Mouse (Mus musculus): Measurements from ENCODE around the gene Olfr548-ps1.
"Not testable (repeated sequence)": the region's sequence is repeated elsewhere in the genome, so short reads cannot be mapped to it uniquely, and the experiment has no call there.

Olfr548-ps1 gene

GRCm38 (mm10) chr7:102540596-102540995, at the start of gene Olfr548-ps1:
Gene Olfr548-ps1 (plus strand): TSS chr7:102540896.
- no peak for DNase-seq (ENCODE audit: low read depth, low spot score)

DNA sequence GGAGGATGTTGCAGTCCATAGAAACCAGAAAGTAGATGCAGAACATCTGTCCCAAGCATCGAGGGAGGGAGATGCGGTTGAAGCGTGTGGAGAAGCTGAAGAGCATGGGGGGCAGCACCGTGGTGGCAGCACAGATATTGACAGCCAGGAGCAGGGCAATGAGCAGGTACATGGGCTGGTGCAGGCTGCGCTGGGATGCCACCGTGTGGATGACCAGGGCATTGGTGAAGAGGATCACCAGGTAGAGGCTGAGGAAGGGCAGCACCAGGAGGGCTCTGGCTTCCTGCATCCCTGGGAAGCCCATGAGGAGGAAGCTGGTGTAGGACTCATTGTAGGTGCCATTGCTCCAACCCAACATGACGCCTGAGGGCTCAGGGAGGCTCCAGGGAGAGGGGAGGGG, 46.3 kb upstream of the Olfr548-ps1 start:
- DNase-seq (ENCODE audit: low read depth, low spot score), result not testable (repeated sequence)

DNA sequence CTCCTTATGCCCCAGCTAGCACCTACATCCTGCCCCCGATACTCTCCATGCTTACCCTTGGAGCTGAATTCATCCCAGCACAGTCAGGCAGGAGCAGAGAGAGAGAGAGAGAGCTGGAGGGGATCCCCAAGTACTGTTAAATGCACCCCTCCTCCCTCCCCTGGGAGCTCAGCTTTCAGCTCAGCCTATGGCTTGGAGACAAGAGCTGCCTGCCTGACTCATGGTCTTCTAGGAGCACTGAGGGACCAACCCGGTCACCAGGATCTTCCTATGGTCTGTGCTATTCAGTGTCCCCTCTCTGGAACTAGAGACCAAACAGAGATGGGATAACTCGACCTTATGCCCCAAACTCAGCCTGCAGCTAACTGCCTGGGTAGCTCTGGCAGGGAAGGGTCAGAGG, 41.2 kb upstream of the Olfr548-ps1 start, which contains the start of gene Olfr545:
Olfr545 (minus strand) TSS at position 101 of the 400 bp plus-strand sequence.
- no peak for DNase-seq (ENCODE audit: low read depth, low spot score)

DNA sequence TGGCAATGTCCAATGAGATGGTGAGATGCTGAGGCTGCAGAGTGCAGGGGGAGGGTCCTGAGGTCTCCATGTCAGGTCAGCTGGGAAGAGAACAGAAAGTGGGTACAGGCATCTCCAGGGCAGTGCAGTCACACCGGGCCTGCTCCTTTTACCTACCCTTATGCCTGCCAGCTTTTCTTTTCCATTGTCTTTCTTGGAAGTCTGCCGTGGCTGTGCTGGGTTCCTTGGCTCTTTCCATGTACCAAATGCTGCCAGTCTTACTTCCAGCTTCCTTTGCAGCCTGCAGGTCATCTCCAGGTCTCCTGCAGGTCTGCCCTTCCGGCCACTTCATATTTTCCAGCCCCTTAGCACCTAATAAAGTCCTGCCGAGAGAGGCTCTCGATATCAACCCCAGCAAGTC, 38.7 kb upstream of the Olfr548-ps1 start:
- no peak for DNase-seq (ENCODE audit: low read depth, low spot score)

DNA sequence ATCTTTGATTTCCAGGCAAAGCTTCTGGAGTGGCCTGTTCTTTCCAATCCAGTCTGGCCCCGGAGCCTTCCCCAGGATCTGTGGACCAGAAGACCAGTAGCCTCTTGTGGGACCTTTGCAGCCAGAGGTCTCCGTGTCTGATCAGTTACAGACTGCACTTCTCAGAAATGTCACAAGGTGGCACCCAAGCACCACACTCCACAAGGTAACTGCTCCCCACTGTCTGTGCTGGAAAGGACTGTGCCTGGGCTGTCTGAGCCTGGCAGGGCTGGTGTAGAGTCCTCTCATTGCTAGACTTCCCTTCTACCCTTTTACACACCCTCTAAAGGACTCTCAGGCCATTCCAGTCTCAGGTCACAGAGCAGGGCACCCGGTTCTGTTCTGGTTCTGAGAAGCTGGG, 33.8 kb upstream of the Olfr548-ps1 start:
- peak; percentile 30 for DNase-seq (ENCODE audit: low read depth, low spot score)

GRCm38 (mm10) chr7:102508066-102508465, 32.6 kb upstream of the Olfr548-ps1 start:
- no peak for DNase-seq (ENCODE audit: low read depth, low spot score)

- no peak for DNase-seq (ENCODE audit: low read depth, low spot score)
Observed at GRCm38 (mm10) chr7:102508666-102509065, 32.0 kb upstream of the Olfr548-ps1 start.

DNA sequence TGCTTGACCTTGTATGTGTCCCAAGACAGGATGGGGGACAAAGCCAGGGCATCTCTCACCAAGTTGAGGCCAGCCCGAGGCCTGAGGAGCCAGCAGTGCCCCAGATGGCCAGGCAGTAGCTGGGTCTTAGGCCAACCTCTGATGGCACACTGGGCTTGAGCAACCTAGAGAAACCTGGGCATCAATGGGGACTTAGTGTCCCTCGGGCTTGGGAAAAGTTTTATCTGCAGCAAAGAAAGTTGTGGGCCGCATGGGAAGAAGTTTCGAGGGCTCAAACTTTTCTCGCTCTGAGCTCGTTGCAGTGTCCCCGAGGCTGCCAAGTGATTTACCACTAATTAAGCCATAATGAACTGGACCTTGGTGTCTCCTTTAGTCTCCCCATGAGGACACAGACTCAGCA, 31.0 kb upstream of the Olfr548-ps1 start:
- no peak for DNase-seq (ENCODE audit: low read depth, low spot score)

GRCm38 (mm10) chr7:102511927-102512326, 28.8 kb upstream of the Olfr548-ps1 start:
- DNase-seq (ENCODE audit: low read depth, low spot score), result no peak

DNA sequence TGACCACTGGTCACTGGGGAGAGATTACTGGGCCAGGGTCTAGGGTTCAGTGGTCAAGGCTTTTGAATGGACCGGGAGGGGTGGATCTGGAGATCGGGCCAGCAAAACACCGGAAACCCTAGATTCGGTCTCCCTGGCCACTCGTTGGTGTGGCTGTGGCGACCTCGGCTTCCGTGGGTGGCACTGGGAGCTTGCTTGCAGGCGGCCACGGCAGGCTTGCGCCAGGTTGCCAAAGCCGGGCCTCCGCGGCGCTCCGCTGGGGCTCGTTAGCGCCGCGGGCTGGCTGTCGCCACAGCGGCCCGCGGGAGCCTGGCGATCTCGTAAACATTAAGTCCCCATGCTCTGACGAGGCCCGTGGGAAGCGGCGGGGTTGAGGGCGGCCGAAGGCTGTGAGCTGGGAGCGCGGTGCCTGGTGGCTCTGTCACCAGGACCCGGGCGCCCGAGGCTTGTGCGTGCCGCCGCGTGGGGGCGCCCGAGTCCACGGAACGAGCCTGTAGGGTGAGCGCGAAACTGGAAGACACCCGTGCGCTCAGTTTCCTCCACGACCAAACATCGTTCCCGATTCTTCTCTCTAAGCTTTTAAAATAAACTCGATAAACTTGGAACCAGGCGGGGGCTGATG, 27.8 kb upstream of the Olfr548-ps1 start:
- DNase-seq (ENCODE audit: low read depth, low spot score), result peak; percentile 36

DNA sequence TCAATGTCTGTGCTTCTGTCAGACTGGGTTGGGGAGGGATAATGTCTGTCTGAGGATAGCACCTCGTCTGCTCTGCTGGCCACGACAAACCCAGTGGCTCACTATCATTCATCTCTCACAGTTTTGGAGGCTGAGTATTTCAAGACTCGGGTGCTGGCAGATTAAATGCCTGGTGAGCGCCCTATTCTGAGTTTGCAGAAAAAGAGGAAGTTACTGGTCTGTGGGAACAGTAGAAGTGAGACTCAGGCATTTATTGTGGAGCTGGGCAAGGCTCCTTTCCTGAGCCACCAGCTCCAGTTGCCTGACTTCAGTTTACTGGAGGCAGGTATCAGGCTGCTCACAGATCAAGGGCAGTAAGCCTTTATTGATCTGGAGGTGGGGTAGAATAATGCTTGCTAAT, 26.6 kb upstream of the Olfr548-ps1 start:
- DNase-seq (ENCODE audit: low read depth, low spot score), result no peak

GRCm38 (mm10) chr7:102516261-102517050, 24.2 kb upstream of the Olfr548-ps1 start:
- DNase-seq (ENCODE audit: low read depth, low spot score), result no peak

- no peak for DNase-seq (ENCODE audit: low read depth, low spot score)
Observed at GRCm38 (mm10) chr7:102517051-102517335, 23.7 kb upstream of the Olfr548-ps1 start.

DNA sequence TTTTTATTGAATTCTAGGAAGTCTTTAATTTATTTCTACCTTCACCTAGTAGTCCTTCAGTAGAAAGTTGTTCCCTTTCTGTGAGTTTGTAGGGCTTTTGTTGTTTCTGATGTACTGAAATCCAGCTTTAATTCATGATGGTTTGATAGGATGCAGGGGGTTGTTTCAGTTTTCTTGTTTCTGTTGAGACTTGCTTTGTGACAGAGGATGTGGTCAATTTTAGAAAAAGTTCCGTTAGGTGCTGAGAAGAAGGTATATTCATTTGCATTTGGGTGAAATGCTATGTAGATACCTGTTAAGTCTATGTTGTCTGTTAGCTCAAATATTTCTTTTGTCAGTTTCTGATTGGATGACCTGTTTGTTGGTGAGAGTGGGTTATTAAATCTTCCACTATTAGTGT, 11.6 kb upstream of the Olfr548-ps1 start:
- DNase-seq (ENCODE audit: low read depth, low spot score), result no peak

GRCm38 (mm10) chr7:102534449-102534848, 6.2 kb upstream of the Olfr548-ps1 start, which contains the start of gene Olfr547:
Gene Olfr547 (plus strand): TSS chr7:102534749.
- no peak for DNase-seq (ENCODE audit: low read depth, low spot score)

DNA sequence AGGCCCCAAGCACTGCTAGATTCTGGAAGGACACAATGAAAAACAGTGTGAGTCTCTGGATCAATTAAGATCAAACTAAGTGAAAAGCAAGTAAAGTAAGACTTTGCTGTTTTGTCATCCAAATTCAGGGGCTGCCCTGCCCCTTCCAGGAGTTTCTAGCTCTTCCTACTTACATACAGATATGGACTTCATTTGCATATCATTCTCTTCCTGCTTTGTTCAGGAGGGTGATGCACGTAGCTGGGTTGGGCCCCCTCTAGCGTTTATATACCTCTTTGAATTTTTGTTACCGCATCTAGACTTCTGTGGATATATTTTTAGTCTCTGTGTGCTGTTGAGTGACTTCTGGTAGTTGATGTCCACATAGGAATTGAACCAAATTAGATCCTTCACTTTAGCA, 555 bp downstream of the Olfr548-ps1 start:
- no peak for DNase-seq (ENCODE audit: low read depth, low spot score)

GRCm38 (mm10) chr7:102549570-102549969, 8.9 kb downstream of the Olfr548-ps1 start, which contains the start of gene Olfr549:
Gene Olfr549 (plus strand): TSS chr7:102549870.
- DNase-seq (ENCODE audit: low read depth, low spot score), result no peak

GRCm38 (mm10) chr7:102553279-102553678, 12.6 kb downstream of the Olfr548-ps1 start:
- DNase-seq (ENCODE audit: low read depth, low spot score), result no peak

DNA sequence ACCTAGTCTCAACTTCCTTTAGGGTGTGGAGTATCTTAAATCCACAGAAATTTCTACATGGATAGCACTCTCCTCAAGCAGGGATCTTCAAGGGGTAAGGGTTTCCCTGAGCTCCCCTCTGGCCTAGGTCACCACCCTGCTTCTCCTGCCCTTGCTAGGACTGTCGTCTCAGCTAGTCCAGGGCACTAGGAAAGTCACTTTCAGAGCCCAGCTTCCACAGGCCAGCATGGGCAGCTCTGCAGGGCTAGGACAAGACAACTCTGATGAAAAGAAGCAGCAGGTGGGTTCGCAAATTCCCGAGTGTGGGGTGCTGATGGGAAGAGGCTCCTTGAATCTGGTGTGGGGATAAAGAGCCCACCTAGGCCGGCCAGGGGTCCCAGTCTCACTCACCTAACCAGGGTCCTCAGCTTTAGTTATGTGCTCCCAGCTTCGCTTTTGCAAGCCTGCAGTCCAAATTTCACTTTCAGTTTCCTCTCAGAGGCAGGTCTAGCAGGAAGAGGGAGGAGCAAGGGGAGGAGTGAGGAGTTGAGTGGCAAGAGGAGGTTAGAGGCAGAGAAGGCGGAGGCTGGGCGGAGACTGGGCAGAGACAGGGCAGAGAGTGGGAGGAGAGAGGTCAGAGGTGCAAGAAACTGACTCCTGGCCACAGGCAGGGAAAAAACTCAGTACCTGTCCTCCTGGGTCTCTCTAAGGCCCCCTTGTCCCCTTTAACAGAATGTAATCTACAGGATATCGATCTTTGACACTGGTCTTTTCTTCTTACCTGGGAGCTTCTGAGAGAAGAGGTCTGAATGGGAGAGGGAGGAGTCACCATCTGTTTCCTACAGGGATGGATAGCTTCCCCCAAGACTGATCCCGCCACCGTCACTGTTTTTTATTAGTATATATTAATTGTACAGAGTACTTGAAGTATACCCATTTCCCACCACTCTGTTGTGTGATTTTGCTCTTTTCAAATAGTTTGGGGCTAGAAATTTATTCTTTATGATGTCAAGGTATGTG, 24.6 kb downstream of the Olfr548-ps1 start, which contains the start of gene Trim21:
Trim21 (minus strand) TSS at position 488 of the 999 bp plus-strand sequence.
- peak; percentile 3 for DNase-seq (ENCODE audit: low read depth, low spot score)

- DNase-seq (ENCODE audit: low read depth, low spot score), result no peak
Observed at GRCm38 (mm10) chr7:102566219-102566618, 25.5 kb downstream of the Olfr548-ps1 start.

DNA sequence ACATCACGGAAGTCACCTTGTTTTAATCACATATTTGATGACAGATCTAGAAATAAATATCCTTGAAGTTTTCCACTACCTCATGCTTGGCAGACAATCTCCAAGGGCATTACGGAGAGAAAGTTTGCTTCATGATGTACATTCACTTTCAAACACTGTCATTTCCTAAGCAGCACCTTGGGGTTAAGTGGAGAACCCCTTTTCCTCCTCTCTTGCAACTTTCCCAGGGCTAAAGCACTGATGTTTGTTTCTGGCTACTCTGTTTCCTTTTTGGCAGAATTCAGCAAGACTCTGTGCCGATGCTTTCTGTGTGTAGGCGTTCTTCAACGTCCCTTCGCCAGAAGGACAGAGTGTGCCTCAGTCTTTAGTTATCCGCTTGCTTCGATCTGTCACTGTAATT, 30.4 kb downstream of the Olfr548-ps1 start, which contains the start of gene Olfr550:
Olfr550 (plus strand) TSS at position 301 of the 400 bp plus-strand sequence.
- no peak for DNase-seq (ENCODE audit: low read depth, low spot score)

Data from brain, embryonic 18.5 days (tissue).